11 mouse cellular contexts compared by ENCODE assay signal in the genomic region with DNA sequence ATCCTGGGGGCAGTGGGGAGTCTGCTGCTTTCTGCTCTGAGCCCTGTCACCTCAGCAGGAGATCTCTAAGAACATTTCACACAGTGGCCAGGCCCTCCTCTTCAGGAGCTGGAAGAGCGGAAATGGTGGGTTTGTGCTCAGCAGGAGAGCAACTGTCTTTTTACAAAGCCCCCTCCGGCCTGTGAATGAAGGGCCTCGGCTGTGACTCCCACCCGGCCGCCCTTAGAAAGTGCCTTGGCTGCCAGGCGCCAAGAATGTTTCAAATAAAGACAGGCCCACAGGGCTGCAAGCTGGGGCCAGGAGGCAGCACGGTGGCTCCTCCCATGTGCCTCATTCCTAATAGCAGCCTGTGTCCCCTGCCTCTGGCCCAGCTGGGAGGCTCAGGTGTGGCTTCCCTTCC.
DNase-seq lines count a peak whose midpoint lies in the region; ATAC-seq lines count a peak whose summit lies in the region.
"Had no signal": no experiment of that assay in that cellular context is flagged by ENCODE, and none has a peak within 500 bp of the region (broad histone marks: within the 10 kb centered on the region; RNA-seq: fewer than 3 reads in every experiment).

No protein-coding gene starts in this region.

- H3K36me3 ChIP-seq in hindbrain, embryonic 10.5 days = no peaks in the 10 kb centered on the region
- H3K36me3 ChIP-seq in hindbrain, embryonic 13.5 days = no peaks in the 10 kb centered on the region
- H3K36me3 ChIP-seq in forebrain, embryonic 14.5 days (ENCODE audit: control insufficient read depth, insufficient read depth, low read length) = no peaks in the 10 kb centered on the region
- no peaks in the 10 kb centered on the region for H3K36me3 ChIP-seq in midbrain, embryonic 14.5 days (ENCODE audit: control insufficient read depth, insufficient read depth, low read length)
- H3K36me3 ChIP-seq in kidney, embryonic 16.5 days (ENCODE audit: insufficient read depth, low read length) = no peaks in the 10 kb centered on the region

- no peak overlapping the region for H3K9ac ChIP-seq in hindbrain, embryonic 13.5 days
- peak overlapping the region; percentile 13; the same call in 1 of the 2 replicates for H3K9ac ChIP-seq in forebrain, embryonic 14.5 days (ENCODE audit: low read length)
- H3K9ac ChIP-seq in midbrain, embryonic 14.5 days (replicated peaks; ENCODE audit: low read length) = no peak overlapping the region
- no peak overlapping the region for H3K9ac ChIP-seq in kidney, embryonic 16.5 days (replicated peaks; ENCODE audit: low read length)

- H3K27me3 ChIP-seq in hindbrain, embryonic 10.5 days (ENCODE audit: insufficient read depth, poor library complexity, severe bottlenecking) = peaks cover 86% of the 10 kb centered on the region
- peaks cover 71% of the 10 kb centered on the region for H3K27me3 ChIP-seq in hindbrain, embryonic 13.5 days
- H3K27me3 ChIP-seq in forebrain, embryonic 14.5 days (replicated peaks; ENCODE audit: control insufficient read depth, insufficient read depth, low read length) = no peaks in the 10 kb centered on the region
- H3K27me3 ChIP-seq in midbrain, embryonic 14.5 days (ENCODE audit: control insufficient read depth, insufficient read depth, low read length) = peaks cover 11% of the 10 kb centered on the region; the same call in 1 of the 2 replicates
- H3K27me3 ChIP-seq in kidney, embryonic 16.5 days (ENCODE audit: insufficient read depth, low read length) = peaks cover 3% of the 10 kb centered on the region; the same call in 1 of the 2 replicates

- ATAC-seq in hindbrain, embryonic 13.5 days (ENCODE audit: low FRiP score) = no peak
- ATAC-seq in forebrain, embryonic 14.5 days = peak; percentile 32; the same call in 1 of the 2 replicates
- peak; percentile 31; the same call in 1 of the 2 replicates for ATAC-seq in midbrain, embryonic 14.5 days (ENCODE audit: low FRiP score, low TSS enrichment)
- no peak for ATAC-seq in kidney, embryonic 16.5 days (ENCODE audit: low FRiP score, low TSS enrichment)
- no peak for ATAC-seq in erythroblast, adult 5-6 weeks (replicated peaks; ENCODE audit: low FRiP score, poor library complexity, severe bottlenecking)
- ATAC-seq: activated CD4-positive, CD25-positive, alpha-beta regulatory T cell, adult 4 months had no signal

- H3K4me2 ChIP-seq in hindbrain, embryonic 13.5 days = no peak overlapping the region
- H3K4me2 ChIP-seq in forebrain, embryonic 14.5 days (ENCODE audit: low read length) = no peak overlapping the region
- no peak overlapping the region for H3K4me2 ChIP-seq in midbrain, embryonic 14.5 days (ENCODE audit: low read length)
- no peak overlapping the region for H3K4me2 ChIP-seq in kidney, embryonic 16.5 days (replicated peaks; ENCODE audit: low read depth, low read length)

- H3K4me1 ChIP-seq in hindbrain, embryonic 10.5 days (replicated peaks) = peaks cover 67% of the 10 kb centered on the region
- peaks cover 25% of the 10 kb centered on the region for H3K4me1 ChIP-seq in hindbrain, embryonic 13.5 days (replicated peaks)
- H3K4me1 ChIP-seq in forebrain, embryonic 14.5 days (ENCODE audit: control insufficient read depth, insufficient read depth, low read length) = peaks cover 7% of the 10 kb centered on the region
- peaks cover 7% of the 10 kb centered on the region; the same call in 1 of the 2 replicates for H3K4me1 ChIP-seq in midbrain, embryonic 14.5 days (ENCODE audit: control insufficient read depth, insufficient read depth, low read length)
- peaks cover 43% of the 10 kb centered on the region for H3K4me1 ChIP-seq in kidney, embryonic 16.5 days (ENCODE audit: insufficient read depth, low read length)

- DNase-seq in hindbrain, embryonic 10.5 days (ENCODE audit: low spot score) = no peak
- peak; percentile 94 for DNase-seq in R1 (ENCODE audit: low read depth, low spot score)
- DNase-seq in forebrain, embryonic 14.5 days (ENCODE audit: low spot score) = no peak
- peak; percentile 51 for DNase-seq in midbrain, embryonic 14.5 days
- DNase-seq in layer of hippocampus, adult 8-10 months (ENCODE audit: low spot score in 2 of 2) = no peak
- DNase-seq: heart, adult 18-20 months; kidney, adult 9 months had no signal

- 3% methylated on average over 7 of the region's 7 CpGs for WGBS in hindbrain, embryonic 10.5 days
- WGBS in hindbrain, embryonic 13.5 days = 10% methylated on average over 7 of the region's 7 CpGs
- WGBS in forebrain, embryonic 14.5 days = 8% methylated on average over 7 of the region's 7 CpGs
- WGBS in midbrain, embryonic 14.5 days = 6% methylated on average over 7 of the region's 7 CpGs
- 38% methylated on average over 7 of the region's 7 CpGs for WGBS in kidney, embryonic 16.5 days

- H3K4me3 ChIP-seq in hindbrain, embryonic 10.5 days = no peak overlapping the region
- H3K4me3 ChIP-seq in hindbrain, embryonic 13.5 days = no peak overlapping the region
- H3K4me3 ChIP-seq in forebrain, embryonic 14.5 days (ENCODE audit: low read depth, low read length) = no peak overlapping the region
- no peak overlapping the region for H3K4me3 ChIP-seq in midbrain, embryonic 14.5 days (replicated peaks; ENCODE audit: low read depth, low read length)
- H3K4me3 ChIP-seq in kidney, embryonic 16.5 days (ENCODE audit: low read length) = no peak overlapping the region

- peak overlapping the region; percentile 57; the same call in 1 of the 2 replicates for H3K27ac ChIP-seq in hindbrain, embryonic 10.5 days
- H3K27ac ChIP-seq in hindbrain, embryonic 13.5 days = no peak overlapping the region
- no peak overlapping the region for H3K27ac ChIP-seq in forebrain, embryonic 14.5 days (ENCODE audit: low read depth, low read length)
- no peak overlapping the region for H3K27ac ChIP-seq in midbrain, embryonic 14.5 days (replicated peaks; ENCODE audit: low read depth, low read length)
- no peak overlapping the region for H3K27ac ChIP-seq in kidney, embryonic 16.5 days (ENCODE audit: low read length)

- H3K9me3 ChIP-seq in hindbrain, embryonic 10.5 days = no peaks in the 10 kb centered on the region
- H3K9me3 ChIP-seq in hindbrain, embryonic 13.5 days = no peaks in the 10 kb centered on the region
- no peaks in the 10 kb centered on the region for H3K9me3 ChIP-seq in forebrain, embryonic 14.5 days (replicated peaks; ENCODE audit: control insufficient read depth, low read length)
- H3K9me3 ChIP-seq in midbrain, embryonic 14.5 days (ENCODE audit: control insufficient read depth, low read length) = no peaks in the 10 kb centered on the region
- H3K9me3 ChIP-seq in kidney, embryonic 16.5 days (ENCODE audit: low read length) = no peaks in the 10 kb centered on the region

Comparison
In these comparisons a context has a peak if more than half of its experiments do, and no peak if none do; other contexts are left out.
1. DNase-seq: peak in R1 (single experiment) and midbrain, embryonic 14.5 days (single experiment); none in hindbrain, embryonic 10.5 days (single experiment), forebrain, embryonic 14.5 days (single experiment) and layer of hippocampus, adult 8-10 months (0 of 2).
2. ATAC-seq: peak in forebrain, embryonic 14.5 days (single experiment) and midbrain, embryonic 14.5 days (single experiment); none in hindbrain, embryonic 13.5 days (single experiment), kidney, embryonic 16.5 days (single experiment) and erythroblast, adult 5-6 weeks (single experiment).